Mouse (Mus musculus) CH12.LX (cell line): ENCODE data around the gene Cd3g. TPM values are rescaled to one million over a fixed set of nuclear protein-coding genes. Genes with fewer than 3 reads are reported as not detected.

Experiments used
- DNase-seq: peaks from one replicate; pipeline ENCODE4 v3.0.0-alpha.2; 2013; ENCODE audit errors: extremely low read depth
- H3K27ac ChIP-seq: 2 replicates; pipeline ENCODE4 v1.5.1; 2012; ENCODE audit warnings: low read depth, mild to moderate bottlenecking, control low read depth, moderate library complexity; ENCODE audit not compliant: insufficient read depth
- H3K27me3 ChIP-seq: replicated peaks from 2 replicates; pipeline ENCODE3; 2012; ENCODE audit warnings: inconsistent platforms
- H3K36me3 ChIP-seq, 2 experiments: replicated peaks in 1 of 2; 2 replicates each; pipeline versions ENCODE3 to v1.6.1; 2012; ENCODE audit warnings: inconsistent platforms in 1 of 2, low read length in 1 of 2, mild to moderate bottlenecking in 1 of 2, mixed read lengths in 1 of 2, moderate library complexity in 1 of 2; ENCODE audit not compliant: control insufficient read depth in 1 of 2, insufficient read depth in 1 of 2
- H3K4me1 ChIP-seq, 2 experiments: 2 replicates each; pipeline ENCODE4 v1.6.1; 2012; ENCODE audit warnings: inconsistent platforms in 1 of 2, moderate library complexity in 1 of 2; ENCODE audit not compliant: insufficient read depth in 2 of 2, control insufficient read depth in 1 of 2
- H3K4me2 ChIP-seq: 2 replicates; pipeline ENCODE4 v1.6.1; 2012; ENCODE audit warnings: low read depth, mild to moderate bottlenecking, control low read depth; ENCODE audit not compliant: poor library complexity, insufficient read depth, severe bottlenecking
- H3K4me3 ChIP-seq, 3 experiments: fragments of 150-350 bp in 1 of 3; sonication (generic) in 1 of 3; replicated peaks in 1 of 3; 2 replicates each; pipeline versions ENCODE3 to v1.5.1; 2011 to 2012; ENCODE audit warnings: low read depth in 2 of 3, low read length in 2 of 3, mild to moderate bottlenecking in 2 of 3, moderate library complexity in 2 of 3, control low read depth in 1 of 3, improper control_type of control experiment in 1 of 3, inconsistent platforms in 1 of 3, mixed read lengths in 1 of 3; ENCODE audit not compliant: poor library complexity in 1 of 3
- H3K79me2 ChIP-seq: replicated peaks from 2 replicates; pipeline ENCODE4 v1.6.1; 2012; ENCODE audit warnings: mild to moderate bottlenecking, moderate library complexity; ENCODE audit not compliant: control insufficient read depth, poor library complexity, insufficient read depth, severe bottlenecking; ENCODE audit errors: extremely low read depth
- H3K9ac ChIP-seq: 2 replicates; pipeline ENCODE4 v1.6.1; 2012; ENCODE audit warnings: low read depth, mild to moderate bottlenecking, control low read depth, moderate library complexity; ENCODE audit not compliant: insufficient read depth
- H3K9me3 ChIP-seq: replicated peaks from 2 replicates; pipeline ENCODE3; 2012; ENCODE audit warnings: low read length, inconsistent platforms, mixed read lengths
- CHD1 ChIP-seq: IDR thresholded peaks from 2 replicates; pipeline ENCODE4 v1.6.1; 2012; ENCODE audit warnings: low read depth, low read length, improper control_type of control experiment, inconsistent platforms
- CTCF ChIP-seq, 2 experiments: IDR thresholded peaks in 1 of 2; conservative IDR thresholded peaks in 1 of 2; 2 replicates each; pipeline ENCODE4 v1.5.1; 2011 to 2012; ENCODE audit warnings: low read depth in 2 of 2, low read length in 2 of 2, improper control_type of control experiment in 1 of 2, inconsistent platforms in 1 of 2, mild to moderate bottlenecking in 1 of 2, moderate library complexity in 1 of 2
- E2F4 ChIP-seq: IDR thresholded peaks from 2 replicates; pipeline ENCODE4 v1.6.1; 2011; ENCODE audit warnings: low read depth, low read length, improper control_type of control experiment; ENCODE audit not compliant: insufficient replicate concordance
- ELF1 ChIP-seq: IDR thresholded peaks from 2 replicates; pipeline ENCODE4 v1.6.1; 2014; ENCODE audit warnings: low read depth, mild to moderate bottlenecking, inconsistent platforms, low read length, improper control_type of control experiment
- EP300 ChIP-seq: IDR thresholded peaks from 2 replicates; pipeline ENCODE4 v1.6.1; 2011; ENCODE audit warnings: low read length, improper control_type of control experiment
- GABPA ChIP-seq: IDR thresholded peaks from 2 replicates; pipeline ENCODE4 v1.6.1; 2012; ENCODE audit warnings: low read depth, low read length, improper control_type of control experiment, inconsistent platforms; ENCODE audit not compliant: insufficient replicate concordance
- HCFC1 ChIP-seq: IDR thresholded peaks from 2 replicates; pipeline ENCODE4 v1.6.1; 2012; ENCODE audit warnings: low read depth, mild to moderate bottlenecking, inconsistent platforms, low read length, improper control_type of control experiment
- JUN ChIP-seq: IDR thresholded peaks from 2 replicates; pipeline ENCODE4 v1.6.1; 2011; ENCODE audit warnings: low read depth, mild to moderate bottlenecking, low read length, improper control_type of control experiment, moderate library complexity; ENCODE audit not compliant: insufficient read depth
- JUND ChIP-seq: conservative IDR thresholded peaks from 2 replicates; pipeline ENCODE4 v1.6.1; 2011; ENCODE audit warnings: low read depth, low read length, improper control_type of control experiment
- MAX ChIP-seq: IDR thresholded peaks from 2 replicates; pipeline ENCODE4 v1.6.1; 2011; ENCODE audit warnings: low read length, improper control_type of control experiment
- MAZ ChIP-seq: IDR thresholded peaks from 2 replicates; pipeline ENCODE4 v1.6.1; 2012; ENCODE audit warnings: low read depth, mild to moderate bottlenecking, inconsistent platforms, low read length, improper control_type of control experiment, moderate library complexity
- MXI1 ChIP-seq: IDR thresholded peaks from 2 replicates; pipeline ENCODE4 v1.6.1; 2011; ENCODE audit warnings: mild to moderate bottlenecking, low read depth, low read length, improper control_type of control experiment
- NELFE ChIP-seq: IDR thresholded peaks from 2 replicates; pipeline ENCODE4 v1.6.1; 2011; ENCODE audit warnings: low read depth, low read length, improper control_type of control experiment
- NRF1 ChIP-seq: IDR thresholded peaks from 2 replicates; pipeline ENCODE4 v1.6.1; 2014; ENCODE audit warnings: low read depth, mild to moderate bottlenecking, inconsistent platforms, low read length, improper control_type of control experiment, moderate library complexity
- POLR2A ChIP-seq: IDR thresholded peaks from 2 replicates; pipeline ENCODE4 v1.6.1; 2011; ENCODE audit warnings: low read depth, mild to moderate bottlenecking, improper control_type of control experiment, low read length
- POLR2AphosphoS2 ChIP-seq: IDR thresholded peaks from 2 replicates; pipeline ENCODE4 v1.6.1; 2011; ENCODE audit warnings: low read depth, low read length, improper control_type of control experiment
- SMC3 ChIP-seq: IDR thresholded peaks from 2 replicates; pipeline ENCODE4 v1.6.1; 2011; ENCODE audit warnings: low read depth, low read length, improper control_type of control experiment
- TBP ChIP-seq: conservative IDR thresholded peaks from 2 replicates; pipeline ENCODE4 v1.6.1; 2011; ENCODE audit warnings: low read depth, low read length, improper control_type of control experiment
- TCF12 ChIP-seq: IDR thresholded peaks from 2 replicates; pipeline ENCODE4 v1.6.1; 2014; ENCODE audit warnings: low read depth, mild to moderate bottlenecking, inconsistent platforms, low read length, improper control_type of control experiment
- USF1 ChIP-seq: IDR thresholded peaks from 2 replicates; pipeline ENCODE4 v1.6.1; 2014; ENCODE audit warnings: low read depth, mild to moderate bottlenecking, inconsistent platforms, low read length, improper control_type of control experiment
- USF2 ChIP-seq: conservative IDR thresholded peaks from 2 replicates; pipeline ENCODE4 v1.6.1; 2011; ENCODE audit warnings: low read depth, low read length, improper control_type of control experiment
- ZMIZ1 ChIP-seq: IDR thresholded peaks from 2 replicates; pipeline ENCODE4 v1.6.1; 2012; ENCODE audit warnings: low read depth, mild to moderate bottlenecking, inconsistent platforms, low read length, improper control_type of control experiment
- ZNF384 ChIP-seq: IDR thresholded peaks from 2 replicates; pipeline ENCODE4 v1.6.1; 2012; ENCODE audit warnings: low read depth, low read length, improper control_type of control experiment, inconsistent platforms
- dilution Hi-C: fragments of 300-500 bp; cut with MboI; formaldehyde crosslinking; loops from 2 replicates; pipeline ENCODE4 v1.14.3; 2020; ENCODE audit warnings: low sequenced_read_pairs; ENCODE audit not compliant: extremely low pct_unique_long_range_greater_than_20kb, extremely low pct_ligation_motif_present
- in situ Hi-C: fragments of 300-500 bp; cut with MboI; formaldehyde crosslinking; loops from 3 replicates; pipeline ENCODE4 v1.14.3; 2019; ENCODE audit warnings: low sequenced_read_pairs, low pct_ligation_motif_present, low pct_unique_long_range_greater_than_20kb, mixed read lengths
- polyA plus RNA-seq: library from polyadenylated mRNA; unstranded; fragments of >175 nt; gene quantifications from 2 replicates; pipeline ENCODE4 v1.2.1, GENCODE M21; 2012; ENCODE audit warnings: low read depth; ENCODE audit not compliant: insufficient read length
- total RNA-seq, 2 experiments: library from RNA; depleted of rRNA; stranded (reverse); fragments of 300-350 nt in 1 of 2; fragments of >200 nt in 1 of 2; gene quantifications; 2 replicates each; pipeline ENCODE4 v1.2.3; 2012 to 2014

The Cd3g gene
- total and polyA plus RNA-seq, 3 experiments = 1.7 to 12.7 (median 2.9) TPM

DNA sequence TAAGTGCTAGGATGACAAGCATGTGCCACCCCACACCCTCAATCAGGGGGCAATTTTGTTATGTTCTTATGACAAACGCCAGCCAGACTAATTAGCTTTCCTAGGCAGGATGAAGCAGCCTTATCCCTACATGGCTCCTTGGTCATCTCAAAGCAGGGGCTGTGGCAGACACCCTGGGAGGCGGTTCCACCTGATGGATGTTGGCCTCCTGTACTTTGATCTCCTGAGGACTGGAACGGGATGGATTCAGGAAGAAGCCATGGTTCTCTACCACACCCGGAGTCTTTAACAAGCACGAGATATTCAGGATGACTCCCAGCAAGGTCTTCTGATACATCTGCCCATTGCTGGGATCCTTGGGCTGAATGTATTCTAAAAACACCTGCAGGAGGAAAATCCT lies 32.4 kb downstream of the Cd3g start:
- Histone ChIP-seq H3K27ac (no peak overlapping the region), H3K4me1 (no peaks in the 10 kb centered on the region), H3K4me2 (no peak overlapping the region), H3K79me2 (no peaks in the 10 kb centered on the region), H3K36me3 (peaks cover 78 to 97% of the 10 kb centered on the region in 2 experiments), H3K27me3 (no peaks in the 10 kb centered on the region), H3K9me3 (no peaks in the 10 kb centered on the region), H3K9ac (no peak overlapping the region), H3K4me3 (no peak overlapping the region)
- DNase-seq = no peak
- TF ChIP-seq POLR2A (no peak), USF1 (no peak), POLR2AphosphoS2 (no peak), USF2 (no peak), ZMIZ1 (no peak), JUN (no peak), EP300 (no peak), NELFE (no peak), CTCF (conservative IDR thresholded peaks at IDR 0.05 in 1 of 2, IDR thresholded peaks at IDR 0.05 in 1 of 2; ENCODE audit: low read depth in 2 of 2, low read length in 2 of 2) (no peak), JUND (no peak), MXI1 (no peak), MAX (no peak), ZNF384 (no peak), GABPA (no peak)
- in situ Hi-C loops (no loop called here), dilution Hi-C loops (no loop called here)

DNA sequence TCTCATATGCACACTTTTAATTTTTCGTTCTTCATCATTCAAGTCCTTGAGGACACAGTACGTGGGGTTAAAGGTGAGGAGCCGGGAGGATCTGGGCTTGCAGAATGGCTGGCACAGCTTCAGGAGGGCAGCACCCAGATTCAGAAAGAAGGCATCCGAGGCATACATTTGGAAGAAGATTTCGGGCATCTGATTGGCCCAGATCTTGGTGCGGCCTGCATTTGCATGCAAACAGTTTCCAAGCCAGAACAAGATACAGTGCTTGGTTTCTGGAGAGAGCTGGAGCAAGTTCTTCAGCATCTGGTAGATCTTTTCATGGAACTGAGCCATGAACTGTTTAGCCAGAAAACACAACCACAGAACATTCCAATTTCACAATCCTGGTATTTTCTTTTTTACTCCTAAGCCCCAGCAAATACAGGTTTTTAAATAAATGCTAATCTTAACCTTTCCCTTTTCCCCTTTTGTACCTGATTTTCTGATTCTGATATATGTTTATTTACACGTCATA lies 34.0 kb downstream of the Cd3g start:
- Histone ChIP-seq H3K9me3 (no peaks in the 10 kb centered on the region), H3K4me1 (no peaks in the 10 kb centered on the region), H3K9ac (no peak overlapping the region), H3K27me3 (no peaks in the 10 kb centered on the region), H3K79me2 (no peaks in the 10 kb centered on the region), H3K36me3 (peaks cover 79 to 98% of the 10 kb centered on the region in 2 experiments), H3K4me2 (no peak overlapping the region), H3K27ac (no peak overlapping the region), H3K4me3 (no peak overlapping the region)
- in situ Hi-C loops = no loop called here
- DNase-seq = no peak
- dilution Hi-C loops = no loop called here
- TF ChIP-seq TCF12 (no peak), ELF1 (no peak), ZNF384 (no peak), NRF1 (no peak), SMC3 (no peak), MAZ (no peak), JUND (no peak), MAX (no peak), HCFC1 (no peak), POLR2AphosphoS2 (no peak), E2F4 (no peak), TBP (no peak), CHD1 (no peak), NELFE (no peak), EP300 (no peak)
